Mouse (Mus musculus) kidney, adult 9 months (tissue): ENCODE measurements at regions not wholly inside any gene's neighbourhood (a gene's known extent, or its start where the extent isn't known, plus 50 kb on each side); places are given as distances from the start of the nearest gene placed in this dataset.
A peak's percentile ranks its signal among the peaks of the same experiment; 100 is the strongest.

Source experiments
- DNase-seq: peaks from one replicate; pipeline ENCODE4 v3.0.0; 2022

GRCm38 (mm10) chr7:68945886-68946863, 197.1 kb upstream of the Arrdc4 start:
- no peak for DNase-seq

GRCm38 (mm10) chr7:68930627-68931334, 181.7 kb upstream of the Arrdc4 start:
- no peak for DNase-seq

- no peak for DNase-seq
These were observed 180.6 kb upstream of the Arrdc4 start for GRCm38 (mm10) chr7:68929669-68930068.

- DNase-seq, result no peak
These were observed 176.6 kb upstream of the Arrdc4 start for GRCm38 (mm10) chr7:68925640-68926039.

- no peak for DNase-seq
These were observed 169.8 kb upstream of the Arrdc4 start for GRCm38 (mm10) chr7:68918632-68919435.

- no peak for DNase-seq
These were observed 168.8 kb upstream of the Arrdc4 start for GRCm38 (mm10) chr7:68917876-68918200.

GRCm38 (mm10) chr7:68917137-68917875, 168.3 kb upstream of the Arrdc4 start:
- peak; percentile 9 for DNase-seq

GRCm38 (mm10) chr7:68915976-68916375, 166.9 kb upstream of the Arrdc4 start:
- DNase-seq, result no peak

GRCm38 (mm10) chr7:68914344-68914743, 165.3 kb upstream of the Arrdc4 start:
- no peak for DNase-seq

GRCm38 (mm10) chr7:68911989-68912655, 163.1 kb upstream of the Arrdc4 start:
- DNase-seq, result no peak

GRCm38 (mm10) chr7:68911562-68911961, 162.5 kb upstream of the Arrdc4 start:
- DNase-seq, result peak; percentile 5

- no peak for DNase-seq
These were observed 160.7 kb upstream of the Arrdc4 start for GRCm38 (mm10) chr7:68909694-68910093.

- no peak for DNase-seq
These were observed 159.4 kb upstream of the Arrdc4 start for GRCm38 (mm10) chr7:68908401-68908834.

- no peak for DNase-seq
These were observed 158.8 kb upstream of the Arrdc4 start for GRCm38 (mm10) chr7:68907867-68908266.

- no peak for DNase-seq
These were observed 157.8 kb upstream of the Arrdc4 start for GRCm38 (mm10) chr7:68906771-68907395.

GRCm38 (mm10) chr7:68905793-68906192, 156.8 kb upstream of the Arrdc4 start:
- DNase-seq, result no peak

GRCm38 (mm10) chr7:68886173-68886572, 137.1 kb upstream of the Arrdc4 start:
- DNase-seq, result peak; percentile 36

GRCm38 (mm10) chr7:68873008-68873407, 124.0 kb upstream of the Arrdc4 start:
- no peak for DNase-seq

- DNase-seq, result no peak
These were observed 115.4 kb upstream of the Arrdc4 start for GRCm38 (mm10) chr7:68864322-68865031.

- DNase-seq, result no peak
These were observed 109.6 kb upstream of the Arrdc4 start for GRCm38 (mm10) chr7:68858471-68859210.
